Mouse (Mus musculus): ENCODE measurements at regions not wholly inside any gene's neighbourhood (a gene's known extent, or its start where the extent isn't known, plus 50 kb on each side); places are given as distances from the start of the nearest gene placed in this dataset.

- no peak for ATAC-seq (replicated peaks in 1 of 2; ENCODE audit: insufficient read depth in 1 of 2, low FRiP score in 2 of 2, low TSS enrichment in 1 of 2, low read depth in 1 of 2, poor library complexity in 2 of 2, severe bottlenecking in 2 of 2)
Measured at GRCm38 (mm10) chr4:7222922-7223321, 1015.9 kb downstream of the Car8 start.

GRCm38 (mm10) chr4:7220426-7220825 is 1018.4 kb downstream of the Car8 start:
- no peak for ATAC-seq (replicated peaks in 1 of 2; ENCODE audit: insufficient read depth in 1 of 2, low FRiP score in 2 of 2, low TSS enrichment in 1 of 2, low read depth in 1 of 2, poor library complexity in 2 of 2, severe bottlenecking in 2 of 2)

- ATAC-seq (replicated peaks in 1 of 2; ENCODE audit: insufficient read depth in 1 of 2, low FRiP score in 2 of 2, low TSS enrichment in 1 of 2, low read depth in 1 of 2, poor library complexity in 2 of 2, severe bottlenecking in 2 of 2): no peak
Measured at GRCm38 (mm10) chr4:7215048-7216030, 1023.5 kb downstream of the Car8 start.

GRCm38 (mm10) chr4:7206987-7207386 is 1031.9 kb downstream of the Car8 start:
- peak; percentile 82 to 86 for ATAC-seq (replicated peaks in 1 of 2; ENCODE audit: insufficient read depth in 1 of 2, low FRiP score in 2 of 2, low TSS enrichment in 1 of 2, low read depth in 1 of 2, poor library complexity in 2 of 2, severe bottlenecking in 2 of 2)

- ATAC-seq (replicated peaks in 1 of 2; ENCODE audit: insufficient read depth in 1 of 2, low FRiP score in 2 of 2, low TSS enrichment in 1 of 2, low read depth in 1 of 2, poor library complexity in 2 of 2, severe bottlenecking in 2 of 2): no peak
Measured at GRCm38 (mm10) chr4:7201816-7202215, 1037.0 kb downstream of the Car8 start.

GRCm38 (mm10) chr4:7199941-7200340 is 1038.9 kb downstream of the Car8 start:
- no peak for ATAC-seq (replicated peaks in 1 of 2; ENCODE audit: insufficient read depth in 1 of 2, low FRiP score in 2 of 2, low TSS enrichment in 1 of 2, low read depth in 1 of 2, poor library complexity in 2 of 2, severe bottlenecking in 2 of 2)

GRCm38 (mm10) chr4:7199052-7199451 is 1039.8 kb downstream of the Car8 start:
- ATAC-seq (replicated peaks in 1 of 2; ENCODE audit: insufficient read depth in 1 of 2, low FRiP score in 2 of 2, low TSS enrichment in 1 of 2, low read depth in 1 of 2, poor library complexity in 2 of 2, severe bottlenecking in 2 of 2): no peak

- no peak for ATAC-seq (replicated peaks in 1 of 2; ENCODE audit: insufficient read depth in 1 of 2, low FRiP score in 2 of 2, low TSS enrichment in 1 of 2, low read depth in 1 of 2, poor library complexity in 2 of 2, severe bottlenecking in 2 of 2)
Measured at GRCm38 (mm10) chr4:7196570-7196969, 1042.3 kb downstream of the Car8 start.

GRCm38 (mm10) chr4:7195619-7196018 is 1043.2 kb downstream of the Car8 start:
- no peak for ATAC-seq (replicated peaks in 1 of 2; ENCODE audit: insufficient read depth in 1 of 2, low FRiP score in 2 of 2, low TSS enrichment in 1 of 2, low read depth in 1 of 2, poor library complexity in 2 of 2, severe bottlenecking in 2 of 2)

- no peak for ATAC-seq (replicated peaks in 1 of 2; ENCODE audit: insufficient read depth in 1 of 2, low FRiP score in 2 of 2, low TSS enrichment in 1 of 2, low read depth in 1 of 2, poor library complexity in 2 of 2, severe bottlenecking in 2 of 2)
Measured at GRCm38 (mm10) chr4:7191912-7192311, 1046.9 kb downstream of the Car8 start.

GRCm38 (mm10) chr4:7191228-7191627 is 1047.6 kb downstream of the Car8 start:
- no peak for ATAC-seq (replicated peaks in 1 of 2; ENCODE audit: insufficient read depth in 1 of 2, low FRiP score in 2 of 2, low TSS enrichment in 1 of 2, low read depth in 1 of 2, poor library complexity in 2 of 2, severe bottlenecking in 2 of 2)

GRCm38 (mm10) chr4:7175030-7175429 is 1063.8 kb downstream of the Car8 start:
- no peak for ATAC-seq (replicated peaks in 1 of 2; ENCODE audit: insufficient read depth in 1 of 2, low FRiP score in 2 of 2, low TSS enrichment in 1 of 2, low read depth in 1 of 2, poor library complexity in 2 of 2, severe bottlenecking in 2 of 2)

GRCm38 (mm10) chr4:7172528-7173306 is 1066.1 kb downstream of the Car8 start:
- ATAC-seq (replicated peaks in 1 of 2; ENCODE audit: insufficient read depth in 1 of 2, low FRiP score in 2 of 2, low TSS enrichment in 1 of 2, low read depth in 1 of 2, poor library complexity in 2 of 2, severe bottlenecking in 2 of 2): no peak

GRCm38 (mm10) chr4:7171637-7172417 is 1067.0 kb downstream of the Car8 start:
- ATAC-seq (replicated peaks in 1 of 2; ENCODE audit: insufficient read depth in 1 of 2, low FRiP score in 2 of 2, low TSS enrichment in 1 of 2, low read depth in 1 of 2, poor library complexity in 2 of 2, severe bottlenecking in 2 of 2): no peak

- no peak for ATAC-seq (replicated peaks in 1 of 2; ENCODE audit: insufficient read depth in 1 of 2, low FRiP score in 2 of 2, low TSS enrichment in 1 of 2, low read depth in 1 of 2, poor library complexity in 2 of 2, severe bottlenecking in 2 of 2)
Measured at GRCm38 (mm10) chr4:7161411-7161810, 1077.4 kb downstream of the Car8 start.

- ATAC-seq (replicated peaks in 1 of 2; ENCODE audit: insufficient read depth in 1 of 2, low FRiP score in 2 of 2, low TSS enrichment in 1 of 2, low read depth in 1 of 2, poor library complexity in 2 of 2, severe bottlenecking in 2 of 2): no peak
Measured at GRCm38 (mm10) chr4:7157883-7158282, 1081.0 kb downstream of the Car8 start.

GRCm38 (mm10) chr4:7154256-7154655 is 1084.6 kb downstream of the Car8 start:
- ATAC-seq (replicated peaks in 1 of 2; ENCODE audit: insufficient read depth in 1 of 2, low FRiP score in 2 of 2, low TSS enrichment in 1 of 2, low read depth in 1 of 2, poor library complexity in 2 of 2, severe bottlenecking in 2 of 2): no peak

- ATAC-seq (replicated peaks in 1 of 2; ENCODE audit: insufficient read depth in 1 of 2, low FRiP score in 2 of 2, low TSS enrichment in 1 of 2, low read depth in 1 of 2, poor library complexity in 2 of 2, severe bottlenecking in 2 of 2): no peak
Measured at GRCm38 (mm10) chr4:7153835-7154234, 1085.0 kb downstream of the Car8 start.
